24 mouse cellular contexts compared by ENCODE assay signal in genomic region chr4:57436286-57436685, GRCm38 (mm10). TPM values are rescaled to one million over a fixed set of nuclear protein-coding genes. Genes with fewer than 3 reads are reported as not detected.
DNase-seq lines count a peak whose midpoint lies in the region; ATAC-seq lines count a peak whose summit lies in the region.
"Had no signal": no experiment of that assay in that cellular context is flagged by ENCODE, and none has a peak within 500 bp of the region (broad histone marks: within the 10 kb centered on the region; RNA-seq: fewer than 3 reads in every experiment).

No protein-coding gene starts in this region.

- H3K4me1 ChIP-seq in hindbrain, embryonic 16.5 days (ENCODE audit: control insufficient read depth, insufficient read depth, low read depth, low read length) = peaks cover 15% of the 10 kb centered on the region
- H3K4me1 ChIP-seq in liver, embryonic 11.5 days (replicated peaks; ENCODE audit: control insufficient read depth, insufficient read depth, low read length) = 0 out of 2 replicates have a peak, but pooled peaks cover 4% of the 10 kb centered on the region

- peak; percentile 19; the same call in 1 of the 2 replicates for ATAC-seq in hindbrain, embryonic 16.5 days
- no peak for ATAC-seq in liver, embryonic 11.5 days (replicated peaks; ENCODE audit: low FRiP score)
- ATAC-seq: activated CD4-positive, CD25-positive, alpha-beta regulatory T cell, adult 4 months; forebrain, embryonic 16.5 days; intestine, embryonic 16.5 days; Patski had no signal

- H3K27ac ChIP-seq in hindbrain, embryonic 16.5 days (ENCODE audit: low read depth, low read length) = no peak overlapping the region
- H3K27ac ChIP-seq in liver, embryonic 11.5 days (ENCODE audit: low read depth, low read length) = no peak overlapping the region
- H3K27ac ChIP-seq: embryonic facial prominence, embryonic 10.5 days; gastrocnemius, adult 2 months; heart, embryonic 13.5 days; kidney, postnatal 0 days; liver, embryonic 13.5 days; lung, embryonic 15.5 days; stomach, embryonic 15.5 days had no signal

- no peaks in the 10 kb centered on the region; the same call in 1 of the 2 replicates for H3K9me3 ChIP-seq in hindbrain, embryonic 16.5 days (ENCODE audit: control insufficient read depth, low read length)
- no peaks in the 10 kb centered on the region for H3K9me3 ChIP-seq in liver, embryonic 11.5 days (ENCODE audit: control insufficient read depth, low read length)
- H3K9me3 ChIP-seq: embryonic facial prominence, embryonic 10.5 days; heart, embryonic 13.5 days; liver, embryonic 13.5 days; lung, embryonic 15.5 days; stomach, embryonic 15.5 days had no signal

- 0 out of 2 replicates have a peak overlapping the region, but pooled peaks have one; percentile 4 for H3K9ac ChIP-seq in hindbrain, embryonic 16.5 days (ENCODE audit: low read depth, low read length)
- no peak overlapping the region for H3K9ac ChIP-seq in liver, embryonic 11.5 days (ENCODE audit: low read depth, low read length)
- H3K9ac ChIP-seq: heart, embryonic 13.5 days; liver, embryonic 13.5 days; lung, embryonic 15.5 days; stomach, embryonic 15.5 days had no signal

- peak; percentile 49 for DNase-seq in layer of hippocampus, adult 11-12 months (ENCODE audit: low spot score)
- no peak for DNase-seq in layer of hippocampus, postnatal 10 days (ENCODE audit: low spot score in 2 of 2)
- peak; percentile 26 for DNase-seq in retina, postnatal 1 day
- no peak for DNase-seq in retina, embryonic 14.5 days (ENCODE audit: low spot score)
- peak; percentile 41 for DNase-seq in telencephalon, adult 2 months (ENCODE audit: low read depth, low spot score)
- DNase-seq in liver, embryonic 11.5 days (ENCODE audit: low spot score) = no peak
- no peak for DNase-seq in kidney, postnatal 36 days
- DNase-seq: adrenal gland, postnatal 36 days; cerebellum, adult 9-10 months; gastrocnemius, adult 2 months; heart, postnatal 36 days; liver, embryonic 13.5 days had no signal

- H3K4me3 ChIP-seq in hindbrain, embryonic 16.5 days (ENCODE audit: low read length) = no peak overlapping the region
- no peak overlapping the region for H3K4me3 ChIP-seq in liver, embryonic 11.5 days (ENCODE audit: low read depth, low read length)
- H3K4me3 ChIP-seq: embryonic facial prominence, embryonic 10.5 days; gastrocnemius, adult 2 months; heart, embryonic 13.5 days; liver, embryonic 13.5 days; lung, embryonic 15.5 days; stomach, embryonic 15.5 days had no signal

- H3K36me3 ChIP-seq in hindbrain, embryonic 16.5 days (ENCODE audit: control insufficient read depth, insufficient read depth, low read length) = no peaks in the 10 kb centered on the region
- no peaks in the 10 kb centered on the region for H3K36me3 ChIP-seq in liver, embryonic 11.5 days (ENCODE audit: control insufficient read depth, insufficient read depth, low read length)
- H3K36me3 ChIP-seq: embryonic facial prominence, embryonic 10.5 days; heart, embryonic 13.5 days; liver, embryonic 13.5 days; lung, embryonic 15.5 days; stomach, embryonic 15.5 days had no signal

- 28% methylated on average over 4 of the region's 4 CpGs for WGBS in hindbrain, embryonic 16.5 days
- WGBS in liver, embryonic 11.5 days = 67% methylated on average over 4 of the region's 4 CpGs

- peaks cover under 1% of the 10 kb centered on the region; the same call in 1 of the 2 replicates for H3K27me3 ChIP-seq in hindbrain, embryonic 16.5 days (replicated peaks; ENCODE audit: control insufficient read depth, insufficient read depth, low read length)
- peaks cover 45% of the 10 kb centered on the region for H3K27me3 ChIP-seq in liver, embryonic 11.5 days (replicated peaks; ENCODE audit: control insufficient read depth, insufficient read depth, low read length)

- peak overlapping the region; percentile 92 for H3K4me2 ChIP-seq in hindbrain, embryonic 16.5 days (ENCODE audit: low read length)
- H3K4me2 ChIP-seq in liver, embryonic 11.5 days = no peak overlapping the region
- H3K4me2 ChIP-seq: heart, embryonic 13.5 days; liver, embryonic 13.5 days; lung, embryonic 15.5 days; stomach, embryonic 15.5 days had no signal

RNA-seq across cellular contexts. Expression of gene Palm2, which starts 2.2 kb away (rescaled TPM):
- 10 to 100 TPM; 45.6 to 56.3 TPM for total RNA-seq in layer of hippocampus, postnatal 10 days (2021)
- polyA plus RNA-seq in hindbrain, embryonic 16.5 days (2015; fragmentation: Nextera tagmentation; extraction: Ambion mirVana) = 19.0 and 20.3 TPM in 2 replicates
- 0.32 and 0.71 TPM in 2 replicates for polyA plus RNA-seq in liver, embryonic 11.5 days (2014; fragmentation: Nextera tagmentation; extraction: Ambion mirVana)
- total RNA-seq: granulocyte monocyte progenitor cell, adult 5-6 weeks had no signal
- polyA plus RNA-seq: activated CD4-positive, CD25-positive, alpha-beta regulatory T cell, adult 4 months; spleen, adult 2 months had no signal

Comparison
In these comparisons a context has a peak if more than half of its experiments do, and no peak if none do; other contexts are left out.
1. DNase-seq: peak in layer of hippocampus, adult 11-12 months (single experiment), retina, postnatal 1 day (single experiment) and telencephalon, adult 2 months (single experiment); none in layer of hippocampus, postnatal 10 days (0 of 2), retina, embryonic 14.5 days (single experiment), liver, embryonic 11.5 days (single experiment) and kidney, postnatal 36 days (0 of 2).
2. RNA of gene Palm2, which starts 2.2 kb away (polyA plus RNA-seq): 19.0 to 20.3 TPM in hindbrain, embryonic 16.5 days; 0.32 to 0.71 TPM in liver, embryonic 11.5 days; every median in the first group is over 10 times any median in the second.